Mouse (Mus musculus) c-Kit-positive CD71-positive TER-119-negative erythroid progenitor cells, embryonic 14.5 days (primary cell): ENCODE measurements around the gene Fdx1l.

ENCODE experiments used
- DNase-seq: peaks from one replicate; pipeline ENCODE4 v3.0.0-alpha.2; 2013; ENCODE audit warnings: low read depth

The Fdx1l gene

DNA sequence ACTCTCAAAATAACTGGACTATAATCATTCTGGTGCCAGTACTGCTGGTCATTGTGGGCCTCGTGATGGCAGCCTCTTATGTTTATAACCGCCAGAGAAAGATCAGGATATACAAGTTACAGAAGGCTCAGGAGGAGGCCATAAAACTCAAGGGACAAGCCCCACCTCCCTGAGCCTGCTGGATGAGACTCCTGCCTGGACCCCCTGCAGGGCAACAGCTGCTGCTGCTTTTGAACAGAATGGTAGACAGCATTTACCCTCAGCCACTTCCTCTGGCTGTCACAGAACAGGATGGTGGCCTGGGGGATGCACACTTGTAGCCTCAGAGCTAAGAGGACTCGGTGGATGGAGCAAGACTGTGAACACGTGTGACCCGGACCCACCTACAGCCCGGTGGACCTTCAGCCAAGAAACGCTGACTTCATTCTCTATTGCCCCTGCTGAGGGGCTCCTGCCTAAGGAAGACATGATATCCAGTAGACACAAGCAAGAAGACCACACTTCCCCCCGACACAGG, 45.6 kb downstream of the Fdx1l start:
- DNase-seq = no peak

DNA sequence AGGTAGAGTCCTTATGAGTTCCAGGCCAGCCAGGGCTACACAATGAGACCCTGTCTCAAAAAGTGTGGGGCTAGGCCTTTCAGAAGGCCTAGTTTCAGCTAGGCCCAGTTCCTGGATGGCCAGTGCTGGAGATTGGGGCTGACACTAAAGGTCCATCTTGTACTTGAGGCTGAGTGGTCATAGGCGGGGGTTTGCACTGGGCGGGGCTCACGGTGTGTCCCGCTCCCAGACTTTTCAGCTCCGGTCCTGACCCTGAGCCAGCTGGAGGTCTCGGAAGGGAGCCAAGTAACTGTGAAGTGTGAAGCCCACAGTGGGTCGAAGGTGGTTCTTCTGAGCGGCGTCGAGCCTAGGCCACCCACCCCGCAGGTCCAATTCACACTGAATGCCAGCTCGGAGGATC, 46.6 kb downstream of the Fdx1l start:
- DNase-seq = no peak

DNA sequence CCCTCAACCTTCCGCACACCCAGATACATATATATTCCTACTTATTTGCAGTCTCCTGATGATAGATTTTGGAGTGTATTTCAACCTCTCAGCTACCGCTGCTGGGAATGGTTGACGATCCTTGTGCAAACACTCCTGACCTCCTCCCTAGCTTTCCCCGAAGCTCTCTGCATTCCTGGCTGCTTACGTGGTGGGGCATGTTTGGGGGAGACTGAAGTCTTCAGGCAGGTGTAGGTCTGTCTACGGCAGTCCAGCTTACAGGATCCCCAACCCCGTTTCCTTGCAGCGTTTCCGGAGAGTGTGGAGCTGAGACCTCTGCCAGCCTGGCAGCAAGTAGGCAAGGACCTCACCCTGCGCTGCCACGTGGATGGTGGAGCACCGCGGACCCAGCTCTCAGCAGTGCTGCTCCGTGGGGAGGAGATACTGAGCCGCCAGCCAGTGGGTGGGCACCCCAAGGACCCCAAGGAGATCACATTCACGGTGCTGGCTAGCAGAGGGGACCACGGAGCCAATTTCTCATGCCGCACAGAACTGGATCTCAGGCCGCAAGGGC, 48.1 kb downstream of the Fdx1l start:
- no peak for DNase-seq

DNA sequence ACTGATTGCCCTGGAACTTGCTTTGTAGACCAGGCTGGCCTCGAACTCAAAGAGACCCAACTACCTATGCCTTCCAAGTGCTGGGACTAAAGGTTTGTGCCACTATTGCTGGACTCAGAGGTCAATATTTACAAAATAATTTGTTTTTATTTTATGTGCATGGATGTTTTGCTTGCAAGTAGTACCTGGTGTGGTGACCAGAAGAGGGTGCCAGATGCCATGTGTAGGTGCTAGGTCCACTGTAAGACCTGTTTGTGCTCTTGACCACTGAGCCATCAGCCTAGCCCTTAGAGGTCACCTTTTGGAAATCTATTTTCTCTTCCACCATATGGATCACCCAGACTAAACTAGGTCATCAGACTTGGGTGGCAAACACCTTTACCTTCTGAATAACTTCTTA, 50.7 kb downstream of the Fdx1l start:
- no peak for DNase-seq

GRCm38 (mm10) chr9:21022288-21022687, 51.1 kb downstream of the Fdx1l start:
- no peak for DNase-seq

DNA sequence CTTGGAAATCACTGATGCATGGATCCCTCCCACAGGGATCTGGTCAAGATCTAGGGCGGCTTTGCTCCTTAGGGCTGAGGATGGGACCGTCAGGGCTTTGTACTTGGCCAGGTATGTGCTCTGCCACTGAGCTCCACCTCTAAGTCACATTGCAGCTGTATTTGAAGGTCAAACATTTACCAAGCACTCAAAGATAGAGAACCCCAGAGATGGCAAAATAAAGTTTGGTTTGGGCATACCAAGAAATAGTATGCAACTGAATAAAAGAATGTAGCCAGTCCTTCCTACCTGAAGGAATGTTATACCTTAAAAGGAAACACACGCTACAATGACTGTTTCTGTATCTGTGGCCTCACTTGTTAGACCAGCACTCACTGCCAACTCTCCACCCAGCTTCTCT, 52.1 kb downstream of the Fdx1l start:
- DNase-seq = no peak

DNA sequence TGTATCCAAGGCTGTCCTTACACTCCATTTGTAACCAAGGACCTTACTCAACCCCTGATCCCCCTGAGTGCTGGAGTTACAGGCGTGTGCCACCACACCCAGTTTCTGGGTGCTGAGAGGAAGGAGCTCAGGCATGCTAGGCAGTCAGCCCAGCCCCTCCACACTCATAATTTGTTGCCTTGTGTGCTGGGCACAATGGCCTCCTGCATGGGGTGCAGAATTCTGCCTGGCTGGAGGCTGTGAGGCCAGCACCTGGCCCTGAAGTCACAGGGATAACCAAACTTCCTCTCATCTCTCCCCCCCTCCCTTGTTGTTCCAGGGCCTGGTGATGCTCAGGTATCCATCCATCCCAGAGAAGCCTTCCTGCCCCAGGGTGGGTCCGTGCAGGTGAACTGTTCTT, 54.8 kb downstream of the Fdx1l start:
- DNase-seq = no peak
